Mouse (Mus musculus) testis, postnatal 14 days (tissue): Measurements from ENCODE around the gene Traf3ip2.

Experiments
- DNase-seq: peaks from one replicate; pipeline ENCODE4 v3.0.0; 2021; ENCODE audit warnings: low spot score

The Traf3ip2 gene

DNA sequence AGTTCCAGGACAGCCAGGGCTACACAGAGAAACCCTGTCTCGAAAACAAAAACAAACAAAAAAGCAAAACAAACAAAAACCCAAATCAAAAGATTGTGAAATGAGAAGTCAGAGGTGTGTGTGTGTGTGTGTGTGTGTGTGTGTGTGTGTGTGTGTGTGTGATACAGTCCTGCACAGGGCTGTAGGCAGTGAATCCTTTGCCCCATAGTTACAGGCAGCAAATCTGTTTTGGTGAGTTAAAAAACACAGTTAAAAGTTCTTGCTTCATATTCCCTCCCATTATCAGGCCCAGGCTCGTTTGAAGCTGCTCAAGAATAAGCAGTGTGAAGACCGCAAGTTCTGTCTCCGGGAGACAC, at the start of gene Traf3ip2:
Gene Traf3ip2, plus strand, starts transcription at position 302 of the 356 bp plus-strand sequence.
- no peak for DNase-seq

DNA sequence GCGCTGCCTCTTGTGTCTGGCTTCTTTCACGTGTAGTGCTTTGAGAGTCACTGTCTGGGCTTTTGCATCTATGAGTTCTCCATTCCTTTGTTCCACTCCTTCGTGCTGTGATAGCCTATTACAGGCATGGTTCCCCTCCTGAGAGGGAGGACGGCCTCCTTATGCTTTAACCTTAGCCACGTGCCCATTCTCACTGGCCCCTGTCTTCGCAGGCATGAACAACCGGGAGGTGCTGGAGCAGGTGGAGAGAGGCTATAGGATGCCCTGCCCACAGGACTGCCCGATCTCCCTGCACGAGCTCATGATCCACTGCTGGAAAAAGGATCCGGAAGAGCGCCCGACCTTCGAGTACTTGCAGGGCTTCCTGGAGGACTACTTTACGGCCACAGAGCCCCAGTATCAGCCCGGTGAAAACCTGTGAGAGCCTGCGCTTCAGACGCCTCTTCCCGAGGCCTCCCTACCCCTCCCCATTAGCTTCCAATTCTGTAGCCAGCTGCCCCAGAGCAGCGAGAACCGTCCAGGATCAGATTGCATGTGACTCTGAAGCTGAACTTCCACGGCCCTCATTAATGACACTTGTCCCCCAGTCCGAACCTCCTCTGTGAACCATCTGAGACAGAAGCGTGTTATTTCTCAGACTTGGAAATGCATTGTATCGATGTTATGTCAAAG, 49.0 kb upstream of the Traf3ip2 start:
- no peak for DNase-seq

DNA sequence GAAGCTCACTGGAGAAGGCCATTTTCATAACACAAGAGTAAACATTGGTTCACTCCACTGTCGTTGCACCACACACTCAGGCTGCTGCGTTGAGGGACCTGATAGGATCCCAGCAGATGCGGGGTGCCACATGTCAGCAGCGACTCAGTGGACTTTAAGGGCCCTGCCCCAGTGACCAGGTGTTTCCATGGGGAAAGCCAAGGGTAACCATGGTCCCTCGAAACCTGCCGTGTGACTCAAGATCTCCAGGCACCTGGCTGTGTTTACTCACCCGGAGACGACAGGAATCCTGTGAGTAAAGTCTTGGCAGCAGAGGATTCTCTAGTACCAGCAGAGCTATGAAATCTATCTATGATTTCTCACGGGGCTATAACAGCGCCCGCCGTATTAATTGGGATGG, 45.8 kb upstream of the Traf3ip2 start:
- DNase-seq: no peak

DNA sequence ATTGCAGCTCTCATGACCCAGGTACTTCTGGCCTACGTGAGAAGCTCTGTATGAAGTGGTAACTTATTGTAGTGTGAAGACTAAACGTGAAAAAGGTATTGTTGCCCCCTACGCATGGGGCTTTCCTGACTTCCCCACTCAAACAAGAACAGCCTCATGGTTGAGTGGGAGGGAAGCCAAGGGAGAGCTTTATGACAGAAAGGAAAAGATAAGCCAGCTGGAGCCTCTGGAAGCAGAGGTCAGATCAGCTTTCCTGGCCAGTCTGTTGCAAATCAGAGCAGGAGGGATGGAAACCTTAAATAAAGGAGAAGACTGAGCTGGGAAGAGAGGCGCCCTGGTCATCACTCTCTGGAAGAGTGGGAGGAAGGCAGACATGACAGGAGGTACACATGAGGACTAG, 43.7 kb upstream of the Traf3ip2 start:
- DNase-seq: no peak

DNA sequence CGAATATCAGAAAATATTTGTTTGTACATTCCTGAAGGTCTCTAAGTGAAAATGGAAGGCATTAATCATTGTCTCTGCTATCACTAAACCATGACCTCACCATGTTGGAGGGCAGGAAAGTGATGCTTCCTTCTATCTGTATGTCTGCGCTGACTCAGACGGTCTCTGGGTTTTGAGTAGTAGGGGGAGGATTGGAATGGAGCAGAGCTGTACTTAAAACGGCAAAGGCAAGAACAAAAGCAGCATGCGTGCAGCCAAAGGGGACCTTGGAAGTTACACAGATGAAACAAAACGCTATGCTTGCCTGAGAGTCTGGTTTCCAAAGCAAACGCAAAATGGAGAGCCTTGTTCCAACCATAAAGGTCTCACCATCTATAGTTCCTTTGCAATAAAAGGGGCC, 41.7 kb upstream of the Traf3ip2 start:
- no peak for DNase-seq

DNA sequence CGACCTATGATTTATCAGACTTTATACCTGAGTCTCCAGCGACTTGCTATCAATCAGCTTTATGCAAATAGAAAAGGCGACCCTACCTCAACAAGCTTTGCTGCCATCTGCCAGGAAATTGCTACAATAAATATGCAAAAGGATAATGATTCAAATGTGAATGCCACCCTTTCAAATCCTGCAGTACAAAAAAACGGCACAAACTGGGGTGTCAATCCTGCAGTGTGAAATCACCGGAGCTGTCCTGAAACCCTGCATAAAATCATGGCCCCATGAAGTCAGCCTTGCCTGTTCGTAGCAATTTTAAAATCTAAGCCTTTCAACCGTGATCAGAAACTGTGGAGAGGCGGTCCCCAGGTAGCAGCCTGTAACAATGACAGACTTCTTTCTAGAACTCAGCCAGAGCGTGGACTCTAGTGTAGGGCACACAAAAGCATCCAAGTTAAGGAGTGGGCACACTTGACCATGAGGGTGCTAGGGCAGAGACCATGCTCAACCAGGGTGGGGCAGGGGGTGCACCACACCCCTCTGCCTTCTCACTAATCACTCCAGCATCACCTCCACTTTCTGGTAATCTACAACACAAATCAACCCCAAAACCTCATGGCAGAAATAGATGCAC, 40.6 kb upstream of the Traf3ip2 start:
- DNase-seq: no peak

DNA sequence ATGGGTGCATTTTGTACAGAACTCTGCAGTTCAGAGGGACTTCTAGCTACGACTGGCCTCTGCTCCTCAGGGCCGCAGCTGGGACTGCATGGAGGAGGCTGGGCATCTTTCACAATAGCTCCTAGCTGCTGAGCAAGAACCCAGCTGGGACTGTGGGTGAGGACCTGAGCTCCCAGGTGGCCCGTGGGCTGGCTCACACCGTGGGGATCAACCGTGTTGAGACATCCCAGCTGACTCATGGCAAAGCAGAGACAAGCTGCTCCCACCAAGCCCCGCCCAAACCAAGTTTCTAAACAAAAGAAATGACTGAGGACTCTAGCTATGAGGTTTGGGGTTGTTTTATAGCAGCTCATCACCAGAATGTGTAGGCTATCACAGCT, 40.1 kb upstream of the Traf3ip2 start:
- DNase-seq: no peak

DNA sequence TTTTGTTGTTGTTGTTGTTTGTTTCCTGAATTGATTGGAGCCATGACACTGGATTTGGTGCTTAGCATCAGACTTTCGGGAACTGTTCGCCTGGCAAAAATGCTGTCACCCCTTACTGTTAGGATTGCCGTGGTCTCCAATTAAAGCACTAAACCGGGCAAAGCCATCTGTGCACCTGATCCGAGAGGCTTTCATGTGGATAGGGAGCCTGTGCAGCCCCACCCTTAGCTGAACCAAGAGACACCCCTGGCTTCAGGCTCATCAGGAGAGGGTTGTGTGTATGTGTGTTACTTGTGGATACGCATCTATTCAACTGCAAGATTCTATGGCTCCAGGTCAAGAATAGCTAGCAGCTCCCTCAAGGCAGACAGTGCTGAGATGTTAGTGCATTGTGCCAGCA, 36.3 kb upstream of the Traf3ip2 start:
- no peak for DNase-seq

DNA sequence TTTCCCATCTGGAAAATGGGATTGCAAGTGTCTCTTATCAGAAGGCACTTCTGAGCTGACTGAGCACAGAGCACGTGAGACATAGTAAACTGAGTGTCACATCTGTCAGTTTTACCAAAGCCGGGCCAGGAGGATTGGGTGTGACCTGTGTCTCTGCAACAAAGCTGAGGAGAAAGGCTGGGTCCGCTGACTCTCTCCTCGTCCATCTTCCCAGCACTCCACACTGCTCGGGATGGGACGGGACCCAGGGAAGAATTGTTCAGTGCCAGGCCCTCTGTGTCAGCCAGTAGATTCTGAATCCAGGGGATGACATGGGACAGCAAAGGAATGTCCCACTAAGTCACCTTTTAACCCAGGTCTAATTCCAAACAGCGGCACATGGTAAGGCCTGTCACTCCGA, 32.3 kb upstream of the Traf3ip2 start:
- no peak for DNase-seq

DNA sequence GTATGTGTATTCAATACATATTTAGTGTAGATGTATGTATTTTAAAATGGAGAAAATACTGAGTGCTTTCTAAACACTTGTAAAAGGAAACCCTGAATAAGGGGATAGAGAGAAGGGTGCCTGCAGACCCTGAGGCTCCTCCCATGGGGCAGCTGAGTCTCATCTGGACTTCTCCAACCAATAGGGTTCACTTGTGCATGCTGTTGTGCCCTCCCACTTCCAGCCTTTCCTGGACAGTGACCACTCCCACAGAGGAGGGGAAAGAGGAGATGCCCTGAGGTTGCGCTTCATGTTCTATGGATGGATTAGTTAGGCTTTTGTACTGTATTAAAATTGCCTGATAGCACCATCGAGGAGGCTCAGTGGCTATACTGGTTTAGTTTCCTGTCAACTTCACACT, 30.3 kb upstream of the Traf3ip2 start:
- no peak for DNase-seq

DNA sequence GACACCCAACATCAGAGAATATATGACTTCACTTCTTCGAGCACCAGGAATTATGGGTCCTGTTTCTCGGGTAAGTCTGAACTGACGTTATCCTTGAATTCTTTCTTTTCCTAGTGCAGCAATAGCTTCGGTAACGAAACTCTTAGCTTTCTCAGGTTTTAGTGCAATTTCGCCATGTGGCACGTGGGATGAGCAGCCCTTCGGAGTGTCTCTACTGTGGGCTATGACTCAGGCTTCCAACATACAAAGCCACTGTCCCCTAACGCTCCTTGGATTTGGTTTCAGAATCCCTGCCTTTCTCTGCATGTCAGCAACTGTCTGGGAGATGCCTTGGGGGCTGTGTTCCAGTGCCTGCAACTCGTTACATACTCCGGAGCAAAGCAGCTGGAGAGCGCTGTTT, 29.0 kb upstream of the Traf3ip2 start:
- no peak for DNase-seq

DNA sequence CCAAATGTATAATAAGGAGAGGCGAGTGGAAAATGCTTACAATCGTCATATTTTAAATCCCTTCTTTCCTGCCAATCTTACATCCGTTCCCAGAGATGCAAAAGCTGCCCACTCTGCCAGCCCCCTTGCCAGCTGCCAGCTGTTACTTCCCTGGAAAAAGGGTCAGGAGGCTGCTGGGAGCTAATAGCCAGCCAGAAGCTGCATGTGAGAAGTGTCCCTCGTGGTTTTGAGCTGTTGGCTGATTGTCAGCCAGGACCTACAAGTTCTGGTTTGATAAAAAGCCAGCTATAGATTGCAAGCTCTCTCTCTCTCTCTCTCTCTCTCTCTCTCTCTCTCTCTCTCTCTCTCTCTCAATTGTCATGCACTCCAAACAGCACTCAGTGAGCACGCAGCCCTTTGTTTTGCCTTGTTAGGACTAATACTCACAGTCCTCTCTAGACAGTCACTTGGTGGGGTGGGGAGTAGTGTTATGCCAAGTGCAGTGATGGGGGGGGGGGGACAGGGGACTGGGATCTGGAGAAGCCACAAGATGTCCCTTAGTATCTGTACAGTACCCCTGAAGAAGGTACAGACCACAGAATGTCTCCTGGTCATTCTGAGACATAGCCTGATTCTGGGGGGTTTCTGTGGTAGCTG, 25.3 kb upstream of the Traf3ip2 start:
- DNase-seq: no peak

DNA sequence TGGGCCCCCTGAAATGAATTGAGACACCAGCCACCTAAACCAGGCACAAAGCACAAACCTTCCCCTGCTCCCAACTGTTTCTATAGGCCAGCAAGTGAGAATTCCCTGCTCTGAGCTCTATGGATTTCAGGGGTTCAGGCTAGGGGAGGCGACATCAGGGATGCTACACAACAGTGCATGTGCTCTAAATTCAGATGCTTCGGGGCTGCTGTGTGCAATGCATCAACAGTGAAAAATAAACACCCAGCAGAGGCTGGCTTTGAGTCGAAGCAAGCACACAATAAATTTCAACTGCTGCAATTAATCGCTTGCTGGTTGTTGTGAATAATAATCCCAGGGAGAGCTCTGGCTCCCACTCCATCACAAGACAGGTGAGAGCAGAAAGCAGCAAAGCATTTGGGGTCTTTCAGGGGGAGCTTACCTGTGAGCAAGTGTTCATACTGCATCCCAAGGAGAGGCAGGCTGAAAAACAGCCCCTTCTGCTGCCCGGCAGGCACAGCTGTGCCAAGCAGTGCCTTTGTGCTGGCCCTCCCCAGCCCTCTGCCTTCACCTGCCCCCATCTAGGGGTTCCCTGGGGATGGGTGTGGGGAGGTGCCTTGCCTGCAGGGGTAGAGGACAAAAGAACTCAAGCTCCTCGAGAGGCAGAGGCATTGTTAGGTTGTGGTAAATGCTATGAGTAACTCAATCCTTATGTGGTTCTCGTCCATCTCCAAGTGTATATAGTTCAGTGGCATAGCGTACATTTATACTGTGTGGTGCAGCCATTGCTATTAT, 24.6 kb upstream of the Traf3ip2 start:
- no peak for DNase-seq

DNA sequence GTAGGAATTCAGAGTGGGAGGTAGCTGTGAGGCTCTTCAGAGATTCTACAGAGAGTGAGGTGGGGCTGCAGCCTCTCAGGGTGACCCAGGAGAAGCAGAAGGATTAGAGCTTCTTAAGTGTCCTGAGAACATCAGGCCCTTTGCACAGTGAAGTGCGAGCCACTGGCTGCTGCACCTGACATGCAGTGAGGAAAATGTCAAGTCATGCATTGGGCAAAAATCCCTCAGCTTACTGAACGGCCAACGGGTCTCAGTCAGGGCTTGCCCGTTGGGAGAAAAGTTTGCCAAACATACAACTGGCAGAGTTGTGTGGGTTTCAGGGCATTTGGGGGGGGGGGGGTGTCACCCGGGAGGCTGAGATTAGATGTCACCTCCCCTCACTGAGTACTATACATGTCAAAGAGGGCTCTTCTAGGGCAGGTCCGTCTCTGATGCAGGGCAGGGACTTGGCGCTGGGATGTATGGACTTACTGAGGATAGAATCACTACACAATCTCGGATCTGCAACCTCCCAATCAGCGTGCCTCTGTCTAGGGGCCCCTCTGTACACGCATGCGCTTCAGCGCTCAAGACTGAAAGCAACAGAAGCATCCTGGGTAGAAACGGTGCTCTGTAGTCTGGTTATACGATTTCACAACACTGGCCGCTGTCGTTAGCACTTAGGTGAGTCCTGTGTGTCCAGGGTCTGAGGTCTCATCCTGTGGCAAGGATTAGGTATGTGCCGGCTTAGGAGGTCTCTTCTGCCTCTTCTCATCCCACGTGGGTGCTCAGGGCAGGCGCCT, 22.8 kb upstream of the Traf3ip2 start:
- DNase-seq: no peak

DNA sequence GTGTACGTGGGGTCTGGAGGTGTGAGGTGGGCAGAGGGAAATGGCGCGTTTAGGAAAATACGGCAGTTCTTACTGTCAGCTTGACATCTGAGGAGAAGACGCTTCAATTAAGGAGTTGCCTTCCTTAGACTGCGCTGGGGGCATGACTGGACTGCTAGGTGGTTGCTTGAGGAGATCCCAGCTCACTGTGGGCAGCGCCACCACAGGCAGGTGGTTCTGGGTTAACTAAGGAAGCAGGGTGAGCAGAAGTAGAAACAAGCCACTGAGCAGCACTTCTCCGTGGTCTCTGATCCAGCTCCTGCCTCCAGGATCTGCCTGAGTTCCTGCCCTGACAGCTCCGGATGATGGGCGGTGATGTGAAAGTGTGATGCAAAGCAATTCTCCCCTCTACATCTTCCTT, 22.1 kb upstream of the Traf3ip2 start:
- DNase-seq: no peak

DNA sequence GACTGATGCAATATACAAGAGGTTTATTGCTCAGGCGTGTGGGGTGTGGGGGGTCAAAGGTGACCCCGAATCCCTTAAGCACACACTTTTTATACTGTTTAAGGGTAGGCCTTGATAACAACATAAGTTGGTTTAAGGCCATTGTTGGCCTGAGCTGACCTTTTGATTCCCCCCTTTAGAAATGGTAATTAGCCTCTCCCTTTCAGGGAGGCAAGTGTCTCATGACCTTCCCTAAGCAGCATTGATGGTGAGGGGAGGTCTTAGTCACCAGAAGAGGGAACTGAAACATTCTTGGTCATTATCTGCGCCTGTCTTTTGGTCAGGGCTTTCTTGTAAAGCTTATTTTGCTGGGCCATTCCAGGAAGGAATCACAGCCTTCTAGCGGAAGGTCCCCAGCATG, 20.2 kb upstream of the Traf3ip2 start:
- no peak for DNase-seq

DNA sequence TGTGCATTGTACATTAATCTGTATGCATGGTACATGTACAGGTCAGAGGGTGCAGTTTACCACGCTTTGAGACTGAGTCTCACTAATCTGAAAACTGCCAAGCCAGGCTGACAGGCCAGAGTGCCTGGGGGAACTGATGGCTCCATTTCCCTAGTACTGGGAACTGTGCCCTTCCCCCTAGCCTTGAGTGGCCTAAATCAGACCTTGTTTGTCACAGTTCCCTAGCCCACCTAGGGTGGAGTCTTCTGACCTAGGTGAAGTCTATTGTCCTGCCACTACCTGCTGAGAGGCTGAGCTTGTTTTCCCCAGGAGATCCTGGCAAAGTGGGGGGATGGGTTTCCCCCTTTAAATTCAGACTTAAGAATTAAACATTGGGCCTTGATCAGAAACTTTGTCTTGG, 18.0 kb upstream of the Traf3ip2 start:
- DNase-seq: no peak

DNA sequence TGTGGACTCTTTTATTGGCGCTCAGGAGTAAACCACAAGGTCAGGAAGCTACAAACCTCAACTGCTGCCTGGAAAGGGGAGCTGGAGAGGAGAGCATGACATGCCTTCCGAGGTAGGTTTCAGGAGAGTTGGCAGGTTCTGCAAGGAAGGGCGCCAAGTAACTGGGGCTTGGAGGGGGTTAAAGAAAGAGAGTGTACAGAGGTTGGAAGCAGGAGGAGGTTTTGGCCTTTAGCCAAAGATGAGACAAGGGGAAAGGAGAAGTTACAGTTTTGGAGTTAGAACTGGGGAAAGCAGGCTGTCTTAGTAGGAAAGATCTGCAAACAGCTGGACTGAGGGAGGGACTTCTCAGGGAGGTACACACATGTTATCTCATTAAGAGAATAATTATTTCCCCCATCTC, 16.9 kb upstream of the Traf3ip2 start:
- no peak for DNase-seq

DNA sequence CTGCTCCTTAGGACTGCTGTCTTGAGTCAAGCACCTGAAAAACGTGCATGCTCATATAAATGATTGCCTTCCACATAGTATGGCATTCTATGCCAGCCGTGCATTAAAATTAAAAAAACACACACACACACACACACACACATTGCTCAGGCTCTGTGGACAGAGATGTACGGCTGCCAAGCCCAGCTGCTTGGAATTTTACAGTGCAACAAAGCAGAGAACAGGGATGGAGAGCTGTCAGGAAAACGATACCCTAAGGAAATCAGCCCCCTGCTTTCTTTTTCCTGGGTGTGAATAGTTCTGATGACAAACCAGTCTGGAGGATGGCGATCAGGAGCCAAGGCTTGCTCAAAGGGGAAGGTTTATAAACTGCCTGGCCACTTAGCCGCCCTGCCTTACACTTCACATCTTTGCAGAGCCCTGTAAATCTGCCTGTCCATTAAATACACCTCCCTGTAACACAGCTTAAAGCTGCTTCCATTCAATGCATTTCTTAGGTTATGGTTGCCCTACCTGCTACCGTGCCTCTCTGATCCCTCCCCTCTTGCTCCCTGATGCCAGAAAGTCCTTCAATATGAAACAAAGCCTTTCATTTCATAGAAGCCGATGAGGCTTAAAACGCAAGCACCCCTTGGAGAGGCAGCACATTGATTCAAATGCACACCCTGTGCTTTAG, 15.5 kb upstream of the Traf3ip2 start:
- DNase-seq: no peak

DNA sequence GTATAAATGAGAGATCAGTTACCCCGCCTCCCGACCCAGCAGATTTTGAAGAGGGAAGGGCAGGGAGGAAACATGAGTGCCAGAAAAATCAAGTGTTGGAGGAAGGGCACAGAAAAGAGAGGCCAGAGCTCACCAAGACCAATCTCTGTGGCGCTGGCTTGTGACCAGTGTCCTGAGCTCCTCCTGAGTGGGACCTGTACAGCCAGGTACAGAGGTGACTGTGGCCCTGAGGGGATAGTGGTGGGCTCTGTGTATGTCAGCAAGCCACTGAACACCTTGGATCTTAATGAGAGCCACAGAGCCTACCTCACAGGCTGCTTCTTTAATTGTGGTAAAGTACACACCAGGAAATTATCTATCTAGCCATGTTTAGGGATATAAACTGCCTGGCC, 14.9 kb upstream of the Traf3ip2 start:
- no peak for DNase-seq

DNA sequence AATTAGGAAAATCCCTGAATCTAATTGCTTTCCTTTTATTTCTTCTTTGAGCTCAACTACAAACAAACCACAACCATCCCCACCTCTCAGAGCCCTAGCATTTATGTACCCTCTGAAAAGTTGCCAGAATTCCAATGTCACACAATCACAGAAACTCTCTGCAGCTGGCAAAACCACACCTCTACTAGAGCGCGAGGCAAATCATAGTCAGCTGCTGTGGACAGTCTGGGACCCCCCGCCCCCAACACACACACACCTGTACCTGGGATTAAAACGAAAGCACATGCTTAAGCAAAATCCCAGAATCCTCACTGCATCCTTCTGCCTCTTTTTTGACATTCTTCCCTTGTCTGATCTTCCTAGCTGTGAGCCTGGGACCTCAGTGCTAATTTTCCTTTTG, 13.1 kb upstream of the Traf3ip2 start:
- no peak for DNase-seq

DNA sequence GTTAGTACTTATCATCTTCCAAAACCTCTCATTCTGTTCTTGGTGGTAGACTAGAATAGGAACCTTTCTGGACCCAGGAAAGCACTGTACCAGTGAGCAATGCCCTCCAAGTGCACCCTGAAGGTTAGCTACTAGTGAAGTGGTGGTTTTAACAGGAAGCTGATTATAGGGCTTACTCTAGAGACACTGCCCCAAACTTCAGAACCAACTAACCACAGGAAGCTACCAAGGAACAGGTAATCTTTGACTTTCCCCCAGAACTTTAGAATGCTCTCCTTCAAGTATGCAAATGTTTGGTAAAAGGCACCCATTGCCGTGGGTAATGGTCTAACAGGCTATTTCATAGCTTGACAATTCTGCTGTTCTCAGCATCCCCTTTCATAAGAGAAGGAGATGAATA, 12.6 kb upstream of the Traf3ip2 start:
- no peak for DNase-seq
